Mouse (Mus musculus) olfactory bulb, adult 2 months (tissue): ENCODE data around the gene Zfp867. TPM values are rescaled to one million over a fixed set of nuclear protein-coding genes. Genes with fewer than 3 reads are reported as not detected.

Experiments used
- H3K27ac ChIP-seq: fragments of 200-500 bp; 2 replicates; pipeline ENCODE4 v1.5.1; 2012; ENCODE audit warnings: low read depth, low read length; ENCODE audit not compliant: insufficient read depth
- H3K4me1 ChIP-seq: fragments of 200-500 bp; 2 replicates; pipeline ENCODE4 v1.6.1; 2012; ENCODE audit warnings: low read length; ENCODE audit not compliant: control insufficient read depth, insufficient read depth
- H3K4me3 ChIP-seq: fragments of 200-500 bp; 2 replicates; pipeline ENCODE4 v1.5.1; 2012; ENCODE audit warnings: mild to moderate bottlenecking, low read depth, low read length, moderate library complexity; ENCODE audit not compliant: insufficient read depth
- CTCF ChIP-seq: fragments of 200-500 bp; IDR thresholded peaks from 2 replicates; pipeline ENCODE4 v1.5.1; 2012; ENCODE audit warnings: low read depth, mild to moderate bottlenecking, low read length, moderate library complexity; ENCODE audit not compliant: insufficient read depth
- POLR2A ChIP-seq: fragments of 200-500 bp; IDR thresholded peaks from 2 replicates; pipeline ENCODE4 v1.6.1; 2012; ENCODE audit warnings: mild to moderate bottlenecking, low read depth, low read length, moderate library complexity; ENCODE audit not compliant: insufficient read depth
- WGBS: fragments of 180-500 bp; shearing (Covaris S2); methylation state at CpG from one replicate; pipeline ENCODE4 v1.1.7; 2018; 5-methylcytosine and 5-hydroxymethylcytosine counted together
- polyA plus RNA-seq: library from polyadenylated mRNA; stranded (reverse); fragments of >200 nt; gene quantifications from 2 replicates; pipeline ENCODE4 v1.2.4, GENCODE M21; 2012; ENCODE audit warnings: low replicate concordance; ENCODE audit not compliant: missing spikeins, insufficient read depth, insufficient read length

Gene Zfp867
- polyA plus RNA-seq, result not detected in 2 replicates

- Histone ChIP-seq H3K4me1 (peaks cover 4% of the 10 kb centered on the region), H3K27ac (no peak within 1 kb of the TSS), H3K4me3 (peak within 1 kb of the TSS; percentile 71)
- TF ChIP-seq POLR2A (no peak), CTCF (no peak)
- under 1% methylated on average over 19 of the region's 19 CpGs for WGBS
Measured at GRCm38 (mm10) chr11:59472326-59472677, at the start of gene Zfp867. Gene Zfp867, minus strand, starts transcription at chr11:59472474.

DNA sequence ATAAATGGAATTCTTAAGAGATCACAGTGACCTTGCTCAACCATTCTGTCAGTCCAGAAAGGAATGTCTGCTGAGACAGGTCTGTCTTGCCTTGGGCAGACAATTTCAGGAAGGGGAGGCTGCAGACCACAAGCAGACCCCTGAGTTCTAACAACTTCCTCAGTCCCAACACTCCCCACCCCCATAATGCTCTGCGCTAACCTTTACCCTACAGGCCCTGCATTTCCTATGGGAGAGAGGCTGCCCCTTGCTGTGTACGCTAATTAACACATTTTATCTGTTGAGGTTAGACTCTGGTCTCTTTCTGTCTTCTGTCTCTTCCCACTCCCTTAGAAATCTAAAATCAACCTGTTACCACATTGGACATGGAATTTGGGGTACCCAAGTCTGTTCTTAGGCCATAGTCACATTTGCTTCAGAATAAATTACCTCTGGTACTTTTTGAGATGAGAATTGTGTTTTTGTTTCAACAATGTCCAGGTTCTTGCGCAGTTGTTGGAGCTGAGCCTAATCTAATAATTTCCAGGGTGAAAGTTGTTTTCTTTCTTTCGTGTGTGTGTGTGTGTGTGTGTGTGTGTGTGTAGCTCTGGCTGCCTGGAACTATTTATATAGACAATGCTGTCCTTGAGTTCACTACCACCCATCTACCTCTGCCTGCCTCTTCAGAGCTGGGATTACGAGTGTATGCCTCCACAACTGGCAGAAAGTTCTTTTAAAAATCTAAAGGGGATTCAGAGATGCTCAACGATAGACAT lies 47.6 kb upstream of the Zfp867 start:
- Histone ChIP-seq H3K27ac (no peak overlapping the region), H3K4me1 (no peaks in the 10 kb centered on the region), H3K4me3 (no peak overlapping the region)
- WGBS, result 72% methylated on average over 6 of the region's 6 CpGs
- no peak for TF ChIP-seq POLR2A
- no peak for TF ChIP-seq CTCF

- TF ChIP-seq POLR2A, result no peak
- TF ChIP-seq CTCF, result no peak
- no peak overlapping the region for H3K27ac ChIP-seq
- H3K4me1 ChIP-seq, result no peaks in the 10 kb centered on the region
- no peak overlapping the region for H3K4me3 ChIP-seq
- WGBS, result 57% methylated on average over 10 of the region's 10 CpGs
Measured at GRCm38 (mm10) chr11:59518226-59518625, 46.0 kb upstream of the Zfp867 start.

DNA sequence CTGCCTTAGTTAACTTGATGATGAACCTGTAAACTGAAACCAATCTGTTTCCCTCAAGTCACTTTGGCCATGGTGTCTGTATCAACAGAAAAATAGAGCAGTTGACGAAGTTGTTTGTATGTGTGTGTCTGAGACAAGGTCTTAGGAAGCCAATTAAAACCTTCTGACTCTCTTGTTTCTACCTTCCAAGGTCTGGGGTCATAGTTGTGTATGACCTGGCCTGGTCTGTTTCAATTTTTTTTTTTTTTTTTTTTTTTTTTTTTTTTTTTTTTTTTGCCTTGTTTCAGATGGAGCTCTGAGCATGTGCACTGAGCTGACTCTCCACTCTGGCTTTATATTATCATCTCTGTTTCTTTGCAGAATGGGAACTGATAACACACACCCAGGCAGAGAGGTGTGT lies 45.2 kb upstream of the Zfp867 start:
- WGBS, result 100% methylated on average over 1 of the region's 1 CpGs
- Histone ChIP-seq H3K4me3 (no peak overlapping the region), H3K27ac (no peak overlapping the region), H3K4me1 (no peaks in the 10 kb centered on the region)
- TF ChIP-seq POLR2A, result no peak
- TF ChIP-seq CTCF, result no peak

GRCm38 (mm10) chr11:59514789-59515188 lies 42.5 kb upstream of the Zfp867 start:
- 67% methylated on average over 3 of the region's 3 CpGs for WGBS
- no peaks in the 10 kb centered on the region for H3K4me1 ChIP-seq
- TF ChIP-seq POLR2A, result no peak
- no peak for TF ChIP-seq CTCF
- no peak overlapping the region for H3K4me3 ChIP-seq
- no peak overlapping the region for H3K27ac ChIP-seq

DNA sequence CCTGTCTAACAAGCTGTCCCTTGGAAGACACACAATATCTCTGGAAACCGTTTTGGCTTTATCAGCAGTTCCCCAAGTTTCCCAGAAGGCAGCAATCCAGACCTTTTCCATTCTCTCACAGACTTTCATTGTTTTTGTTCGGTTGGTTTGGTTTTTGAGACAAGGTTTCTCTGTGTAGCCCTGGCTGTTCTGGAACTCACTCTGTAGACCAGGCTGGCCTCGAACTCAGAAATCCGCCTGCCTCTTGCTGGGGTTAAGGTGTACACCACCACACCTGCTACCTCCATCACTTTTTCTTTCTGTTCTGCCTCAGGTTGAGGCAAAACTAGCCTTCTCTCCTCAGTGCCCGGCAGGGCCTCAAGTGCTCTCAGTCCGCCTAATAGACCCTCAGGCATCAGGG lies 42.1 kb upstream of the Zfp867 start:
- Histone ChIP-seq H3K27ac (no peak overlapping the region), H3K4me3 (no peak overlapping the region), H3K4me1 (no peaks in the 10 kb centered on the region)
- WGBS, result 51% methylated on average over 6 of the region's 6 CpGs
- TF ChIP-seq CTCF (no peak), POLR2A (no peak)

GRCm38 (mm10) chr11:59513556-59513955 lies 41.3 kb upstream of the Zfp867 start:
- WGBS, result 84% methylated on average over 3 of the region's 3 CpGs
- TF ChIP-seq CTCF (no peak), POLR2A (no peak)
- Histone ChIP-seq H3K4me3 (no peak overlapping the region), H3K4me1 (no peaks in the 10 kb centered on the region), H3K27ac (no peak overlapping the region)

GRCm38 (mm10) chr11:59512733-59513132 lies 40.5 kb upstream of the Zfp867 start:
- H3K27ac ChIP-seq, result no peak overlapping the region
- 92% methylated on average over 10 of the region's 10 CpGs for WGBS
- H3K4me1 ChIP-seq, result no peaks in the 10 kb centered on the region
- TF ChIP-seq POLR2A (no peak), CTCF (no peak)
- no peak overlapping the region for H3K4me3 ChIP-seq

DNA sequence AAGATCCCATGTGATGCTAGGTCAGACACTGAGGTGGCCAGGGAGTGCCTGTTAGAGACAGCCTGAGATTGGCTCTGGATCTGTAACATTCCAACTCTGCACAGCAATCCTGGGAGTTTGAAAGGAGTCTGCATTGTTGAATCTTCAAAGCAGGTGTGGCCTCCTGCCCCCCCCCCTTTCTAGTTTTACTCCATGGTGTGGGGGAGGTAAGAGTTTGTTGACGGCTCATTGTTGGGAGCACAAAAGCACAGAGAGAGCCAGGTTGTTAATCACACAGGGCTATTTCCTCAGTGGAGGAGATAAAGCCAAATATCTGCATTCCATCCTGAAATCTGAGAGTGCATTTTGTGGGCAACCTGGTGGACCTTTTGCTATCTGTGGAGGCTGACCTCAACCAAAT lies 39.3 kb upstream of the Zfp867 start:
- H3K4me3 ChIP-seq, result no peak overlapping the region
- TF ChIP-seq POLR2A (no peak), CTCF (no peak)
- 82% methylated on average over 1 of the region's 1 CpGs for WGBS

More for the DNA sequence above, 39.3 kb upstream of the Zfp867 start:
- Histone ChIP-seq H3K27ac (no peak overlapping the region), H3K4me1 (no peaks in the 10 kb centered on the region)
